Mouse (Mus musculus): ENCODE measurements around the gene Clec10a.

DNA sequence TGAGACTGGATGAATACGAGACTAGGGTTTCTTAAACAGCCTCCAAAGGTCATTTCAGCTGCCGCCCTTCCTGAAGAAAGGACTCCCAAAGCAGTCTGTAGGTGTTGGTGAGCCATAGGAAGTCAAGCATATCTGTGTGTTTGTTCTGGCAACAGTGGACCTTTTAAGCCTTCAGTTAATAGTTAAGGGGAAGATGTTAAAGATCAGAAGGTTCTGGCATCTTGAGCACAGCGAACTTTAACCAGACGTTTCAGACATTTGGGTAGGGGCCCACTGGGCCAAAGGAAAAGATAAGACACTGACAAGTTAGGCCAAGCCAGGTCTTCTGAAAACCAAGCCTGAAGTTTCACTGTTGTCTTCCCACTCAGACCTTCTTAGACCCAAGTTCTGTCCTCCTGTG is 62.0 kb downstream of the Clec10a start:
- no peak for TF ChIP-seq POLR2A (IDR thresholded peaks at IDR 0.05; ENCODE audit: control insufficient read depth in 1 of 2, insufficient read depth in 1 of 2, low read depth in 1 of 2, low read length in 2 of 2, poor library complexity in 1 of 2)
- TF ChIP-seq CTCF (IDR thresholded peaks at IDR 0.05 in 2 of 3, conservative IDR thresholded peaks at IDR 0.05 in 1 of 3; ENCODE audit: control insufficient read depth in 1 of 3, insufficient read depth in 1 of 3, low read depth in 2 of 3, low read length in 3 of 3, poor library complexity in 1 of 3, severe bottlenecking in 1 of 3), result no peak
- TF ChIP-seq CHD1 (IDR thresholded peaks at IDR 0.05; ENCODE audit: low read depth, low read length), result no peak
- TF ChIP-seq MAFK (IDR thresholded peaks at IDR 0.05; ENCODE audit: borderline replicate concordance, low read depth, low read length), result no peak
- TF ChIP-seq TCF12 (IDR thresholded peaks at IDR 0.05; ENCODE audit: low read depth, low read length), result no peak
- TF ChIP-seq KAT2A (conservative IDR thresholded peaks at IDR 0.05; ENCODE audit: low read depth, low read length), result no peak
- no peak for TF ChIP-seq GATA1 (IDR thresholded peaks at IDR 0.05; ENCODE audit: low read depth, low read length)
- TF ChIP-seq MYB (IDR thresholded peaks at IDR 0.05; ENCODE audit: low read depth, low read length), result no peak
- TF ChIP-seq SMC3 (IDR thresholded peaks at IDR 0.05; ENCODE audit: low read depth, low read length), result no peak
- no peak for TF ChIP-seq E2F4 (IDR thresholded peaks at IDR 0.05; ENCODE audit: borderline replicate concordance, low read depth, low read length)
- TF ChIP-seq SIN3A (IDR thresholded peaks at IDR 0.05; ENCODE audit: low read length), result no peak

Measured in MEL (cell line).